Mouse (Mus musculus): ENCODE data around the gene Mfsd12. TPM values are rescaled to one million over a fixed set of nuclear protein-coding genes. Genes with fewer than 3 reads are reported as not detected.
A peak's percentile ranks its signal among the peaks of the same experiment; 100 is the strongest.

Gene Mfsd12
- polyA plus RNA-seq, 1 experiment from 2014 or later, result 9.8 TPM

DNA sequence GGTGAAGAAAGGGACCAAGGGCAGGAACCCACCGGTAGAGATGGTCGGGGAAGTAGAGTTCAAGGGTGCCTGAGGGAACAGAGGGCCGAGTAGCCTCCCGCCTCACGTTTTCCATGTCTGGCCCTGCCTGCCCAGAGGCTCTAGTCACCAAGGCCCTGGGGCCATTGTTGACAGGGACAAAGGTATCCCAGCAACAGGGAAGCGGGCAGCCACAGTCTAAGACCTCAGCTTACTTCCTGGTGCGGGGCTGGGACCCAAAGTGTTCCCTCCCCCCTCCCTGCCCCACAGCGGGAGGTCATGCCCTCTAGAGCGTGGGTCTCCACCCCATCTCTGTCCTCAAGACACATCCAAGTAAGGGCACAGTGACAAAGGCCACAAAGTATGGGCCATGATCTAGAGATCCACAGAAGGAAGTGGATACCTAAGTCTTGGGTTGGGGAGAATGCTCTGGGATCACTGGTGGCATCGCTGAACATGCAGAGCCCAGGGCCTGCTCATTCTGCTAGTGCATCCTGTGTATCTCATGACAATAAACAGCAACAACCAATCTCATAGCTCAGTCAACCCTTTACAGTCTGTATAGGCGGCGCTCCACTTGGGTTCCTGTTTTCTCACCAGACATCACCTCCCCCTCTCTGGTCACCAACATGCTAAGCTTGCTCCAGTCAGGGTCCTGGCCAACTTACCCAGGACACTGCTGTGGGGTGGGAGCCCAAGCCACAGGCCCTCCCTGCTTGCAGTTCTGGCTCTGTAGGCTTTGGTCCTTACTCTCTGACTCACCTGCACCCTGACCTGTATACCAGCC is 8.6 kb downstream of the Mfsd12 start, which contains the start of gene 4930404N11Rik:
4930404N11Rik (minus strand) TSS at position 145 of the 805 bp plus-strand sequence.
- ATAC-seq (ENCODE audit: low read depth), result peak; percentile 16; the same call in 1 of the 2 replicates
- peak within 1 kb of the TSS; percentile 55; the same call in 1 of the 2 replicates for H3K9ac ChIP-seq (ENCODE audit: low read depth, low read length)
- 22% methylated on average over 12 of the region's 12 CpGs for WGBS
- H3K4me2 ChIP-seq (ENCODE audit: low read depth, low read length), result peak within 1 kb of the TSS; percentile 56
- H3K27me3 ChIP-seq (replicated peaks; ENCODE audit: control insufficient read depth, insufficient read depth, low read length), result peaks cover 20% of the 10 kb centered on the region
- peaks cover 57% of the 10 kb centered on the region for H3K36me3 ChIP-seq (ENCODE audit: control insufficient read depth, insufficient read depth, low read length)
- H3K4me1 ChIP-seq (ENCODE audit: control insufficient read depth, insufficient read depth, low read length), result peaks cover 17% of the 10 kb centered on the region
- no peak within 1 kb of the TSS for H3K27ac ChIP-seq (replicated peaks; ENCODE audit: low read depth, low read length)
- H3K4me3 ChIP-seq (ENCODE audit: low read depth, low read length), result peak within 1 kb of the TSS; percentile 35
- H3K9me3 ChIP-seq (ENCODE audit: control insufficient read depth, low read length), result no peaks in the 10 kb centered on the region
- no peak for DNase-seq (ENCODE audit: low spot score)

DNA sequence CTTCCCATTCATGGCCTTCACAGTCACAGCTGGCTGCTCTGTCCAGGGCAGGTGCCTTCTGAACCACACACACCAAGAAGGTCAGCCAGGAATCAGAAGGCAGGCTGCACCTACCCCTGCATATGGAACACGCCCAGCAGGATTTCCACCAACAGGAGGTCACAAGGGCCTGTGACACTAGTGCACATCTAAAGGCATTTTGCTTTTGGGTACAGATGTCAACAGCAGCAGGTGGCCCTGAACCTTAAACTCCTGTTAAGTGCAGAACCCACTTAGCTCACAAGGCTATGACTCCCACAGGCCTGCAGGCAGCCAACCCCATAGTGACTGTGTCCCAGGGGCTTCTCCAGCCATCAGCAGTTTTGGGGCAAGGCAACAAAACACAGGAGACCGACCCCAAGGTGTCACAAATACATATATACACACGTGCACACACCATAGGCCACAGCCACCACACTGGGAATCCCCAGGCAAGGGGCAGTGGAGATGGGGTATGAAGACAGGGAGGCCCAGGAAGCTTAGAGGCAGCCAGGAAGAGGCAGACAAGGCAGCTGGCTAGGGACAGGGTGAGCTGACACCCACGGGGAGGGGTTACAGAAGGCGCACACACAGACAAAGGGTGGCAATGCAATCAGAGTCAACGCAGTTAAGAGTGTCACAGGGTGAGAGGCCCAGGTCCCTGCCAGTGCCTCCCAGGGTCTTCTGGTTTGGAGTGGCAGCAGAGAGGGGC is 9.4 kb downstream of the Mfsd12 start:
- H3K27me3 ChIP-seq (replicated peaks; ENCODE audit: control insufficient read depth, insufficient read depth, low read length), result peaks cover 20% of the 10 kb centered on the region
- ATAC-seq (ENCODE audit: low read depth), result no peak
- 74% methylated on average over 5 of the region's 6 CpGs for WGBS
- no peak for DNase-seq (ENCODE audit: low spot score)
- H3K4me3 ChIP-seq (ENCODE audit: low read depth, low read length), result no peak overlapping the region
- peaks cover 17% of the 10 kb centered on the region for H3K4me1 ChIP-seq (ENCODE audit: control insufficient read depth, insufficient read depth, low read length)
- H3K4me2 ChIP-seq (ENCODE audit: low read depth, low read length), result no peak overlapping the region
- peaks cover 65% of the 10 kb centered on the region for H3K36me3 ChIP-seq (ENCODE audit: control insufficient read depth, insufficient read depth, low read length)
- H3K9me3 ChIP-seq (ENCODE audit: control insufficient read depth, low read length), result no peaks in the 10 kb centered on the region
- no peak overlapping the region for H3K9ac ChIP-seq (ENCODE audit: low read depth, low read length)
- H3K27ac ChIP-seq (replicated peaks; ENCODE audit: low read depth, low read length), result no peak overlapping the region

DNA sequence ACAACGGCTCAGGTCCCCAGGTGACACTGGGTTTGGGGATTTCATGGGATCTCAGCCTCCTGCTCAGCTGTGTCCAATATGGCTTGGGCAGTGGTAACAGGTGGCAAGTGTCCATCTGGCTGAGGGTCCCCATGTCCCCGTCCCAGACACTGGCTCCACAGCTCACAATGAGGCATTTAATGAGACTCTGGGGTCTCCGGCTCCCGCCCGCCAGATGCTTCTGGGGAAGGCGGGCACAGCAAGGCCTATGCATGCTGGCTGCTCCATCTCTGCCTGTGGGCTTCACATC is 9.9 kb downstream of the Mfsd12 start:
- no peak for DNase-seq (ENCODE audit: low spot score)
- H3K27ac ChIP-seq (replicated peaks; ENCODE audit: low read depth, low read length), result no peak overlapping the region
- peaks cover 68% of the 10 kb centered on the region for H3K36me3 ChIP-seq (ENCODE audit: control insufficient read depth, insufficient read depth, low read length)
- ATAC-seq (ENCODE audit: low read depth), result no peak
- WGBS, result 79% methylated on average over 6 of the region's 6 CpGs
- no peak overlapping the region for H3K9ac ChIP-seq (ENCODE audit: low read depth, low read length)
- peaks cover 17% of the 10 kb centered on the region for H3K4me1 ChIP-seq (ENCODE audit: control insufficient read depth, insufficient read depth, low read length)
- no peak overlapping the region for H3K4me2 ChIP-seq (ENCODE audit: low read depth, low read length)
- peaks cover 20% of the 10 kb centered on the region for H3K27me3 ChIP-seq (replicated peaks; ENCODE audit: control insufficient read depth, insufficient read depth, low read length)
- no peaks in the 10 kb centered on the region for H3K9me3 ChIP-seq (ENCODE audit: control insufficient read depth, low read length)
- H3K4me3 ChIP-seq (ENCODE audit: low read depth, low read length), result no peak overlapping the region

DNA sequence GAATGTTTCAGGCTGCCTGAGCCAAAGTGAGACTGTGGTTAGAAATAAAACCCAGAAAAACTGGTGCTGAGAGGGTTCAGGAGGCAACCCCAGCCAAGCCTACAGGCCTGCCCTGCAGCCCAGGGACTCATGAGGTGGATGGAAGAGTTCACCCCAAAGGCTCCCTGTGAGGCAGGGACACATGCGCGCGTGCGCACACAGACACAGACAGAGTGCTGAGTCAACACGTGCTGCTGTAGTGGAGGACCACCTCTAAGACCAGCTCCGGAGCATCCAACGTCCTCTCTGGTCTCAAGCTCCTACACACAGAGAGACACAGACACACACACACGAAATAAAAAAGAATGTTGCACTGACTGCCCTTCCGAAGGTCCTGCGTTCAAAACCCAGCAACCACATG is 18.0 kb downstream of the Mfsd12 start:
- DNase-seq (ENCODE audit: low spot score), result no peak
- 95% methylated on average over 10 of the region's 10 CpGs for WGBS
- Histone ChIP-seq H3K9ac (ENCODE audit: low read depth, low read length) (no peak overlapping the region), H3K4me2 (ENCODE audit: low read depth, low read length) (no peak overlapping the region), H3K9me3 (ENCODE audit: control insufficient read depth, low read length) (no peaks in the 10 kb centered on the region), H3K4me1 (ENCODE audit: control insufficient read depth, insufficient read depth, low read length) (peaks cover 17% of the 10 kb centered on the region), H3K4me3 (ENCODE audit: low read depth, low read length) (no peak overlapping the region), H3K27me3 (replicated peaks; ENCODE audit: control insufficient read depth, insufficient read depth, low read length) (no peaks in the 10 kb centered on the region), H3K27ac (replicated peaks; ENCODE audit: low read depth, low read length) (no peak overlapping the region), H3K36me3 (ENCODE audit: control insufficient read depth, insufficient read depth, low read length) (peaks cover 47% of the 10 kb centered on the region)
- ATAC-seq (ENCODE audit: low read depth), result no peak

DNA sequence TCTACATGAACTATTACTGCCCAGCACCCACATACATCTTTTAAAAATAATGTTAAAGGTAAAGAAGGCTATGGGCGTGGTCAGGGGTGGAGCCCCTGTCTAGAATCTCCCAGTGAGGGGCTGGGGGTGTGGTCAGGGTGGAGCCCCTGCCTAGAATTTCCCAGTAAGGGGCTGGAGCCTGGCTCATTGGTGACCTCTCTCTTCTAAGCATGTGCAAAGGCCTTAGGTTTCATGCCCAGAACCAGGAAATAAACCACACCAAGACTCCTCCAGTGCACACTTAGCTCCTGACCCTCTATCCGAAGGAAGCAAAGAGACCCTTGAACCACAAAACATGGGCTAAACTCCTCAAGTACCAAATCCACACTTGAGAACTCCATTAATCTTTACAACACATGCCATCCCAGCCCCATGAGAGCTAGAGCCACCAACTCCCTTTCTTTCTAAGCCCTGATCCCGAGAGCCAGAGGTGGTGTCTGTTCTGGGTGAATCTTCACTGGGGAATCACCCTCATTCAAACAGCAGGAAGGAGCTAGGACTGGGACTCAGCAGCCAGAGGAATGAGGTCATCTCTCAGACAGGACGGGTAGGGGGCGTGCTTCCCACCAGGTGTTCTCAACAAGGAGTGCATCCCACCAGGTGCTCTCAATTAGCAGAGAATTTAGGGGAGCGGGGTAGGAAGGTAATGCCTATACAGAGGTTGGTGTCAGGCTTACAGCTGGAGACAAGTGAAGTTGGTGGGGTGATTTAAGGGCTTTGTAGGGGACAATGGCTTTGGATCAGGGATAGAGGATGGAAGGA is 19.5 kb downstream of the Mfsd12 start:
- DNase-seq (ENCODE audit: low spot score), result no peak
- Histone ChIP-seq H3K27me3 (replicated peaks; ENCODE audit: control insufficient read depth, insufficient read depth, low read length) (no peaks in the 10 kb centered on the region), H3K36me3 (ENCODE audit: control insufficient read depth, insufficient read depth, low read length) (peaks cover 33% of the 10 kb centered on the region), H3K9me3 (ENCODE audit: control insufficient read depth, low read length) (no peaks in the 10 kb centered on the region), H3K27ac (replicated peaks; ENCODE audit: low read depth, low read length) (no peak overlapping the region), H3K4me3 (ENCODE audit: low read depth, low read length) (peak overlapping the region; percentile 88), H3K9ac (ENCODE audit: low read depth, low read length) (peak overlapping the region; percentile 95), H3K4me2 (ENCODE audit: low read depth, low read length) (peak overlapping the region; percentile 92), H3K4me1 (ENCODE audit: control insufficient read depth, insufficient read depth, low read length) (peaks cover 17% of the 10 kb centered on the region)
- WGBS, result 24% methylated on average over 6 of the region's 6 CpGs
- ATAC-seq (ENCODE audit: low read depth), result no peak

DNA sequence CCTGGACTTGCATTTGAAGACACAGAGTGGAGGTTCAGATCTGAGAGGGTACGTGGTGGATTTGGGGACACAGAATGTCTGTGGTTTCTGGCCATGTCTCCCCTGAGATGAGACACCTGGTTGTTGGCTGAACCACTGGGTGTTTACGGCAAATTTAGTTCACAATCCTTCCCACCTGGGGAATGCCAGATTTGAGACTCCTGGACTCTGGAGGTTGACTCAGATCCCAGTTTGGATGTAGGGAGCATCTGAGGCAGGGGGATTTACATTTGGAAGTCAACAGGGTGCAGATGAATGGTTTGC is 20.0 kb downstream of the Mfsd12 start:
- peaks cover 31% of the 10 kb centered on the region for H3K36me3 ChIP-seq (ENCODE audit: control insufficient read depth, insufficient read depth, low read length)
- ATAC-seq (ENCODE audit: low read depth), result no peak
- 43% methylated on average over 2 of the region's 2 CpGs for WGBS
- peak overlapping the region; percentile 95 for H3K9ac ChIP-seq (ENCODE audit: low read depth, low read length)
- no peak overlapping the region for H3K27ac ChIP-seq (replicated peaks; ENCODE audit: low read depth, low read length)
- no peak for DNase-seq (ENCODE audit: low spot score)
- no peaks in the 10 kb centered on the region for H3K27me3 ChIP-seq (replicated peaks; ENCODE audit: control insufficient read depth, insufficient read depth, low read length)
- peaks cover 17% of the 10 kb centered on the region for H3K4me1 ChIP-seq (ENCODE audit: control insufficient read depth, insufficient read depth, low read length)
- H3K4me3 ChIP-seq (ENCODE audit: low read depth, low read length), result peak overlapping the region; percentile 88
- no peaks in the 10 kb centered on the region for H3K9me3 ChIP-seq (ENCODE audit: control insufficient read depth, low read length)
- peak overlapping the region; percentile 92 for H3K4me2 ChIP-seq (ENCODE audit: low read depth, low read length)

DNA sequence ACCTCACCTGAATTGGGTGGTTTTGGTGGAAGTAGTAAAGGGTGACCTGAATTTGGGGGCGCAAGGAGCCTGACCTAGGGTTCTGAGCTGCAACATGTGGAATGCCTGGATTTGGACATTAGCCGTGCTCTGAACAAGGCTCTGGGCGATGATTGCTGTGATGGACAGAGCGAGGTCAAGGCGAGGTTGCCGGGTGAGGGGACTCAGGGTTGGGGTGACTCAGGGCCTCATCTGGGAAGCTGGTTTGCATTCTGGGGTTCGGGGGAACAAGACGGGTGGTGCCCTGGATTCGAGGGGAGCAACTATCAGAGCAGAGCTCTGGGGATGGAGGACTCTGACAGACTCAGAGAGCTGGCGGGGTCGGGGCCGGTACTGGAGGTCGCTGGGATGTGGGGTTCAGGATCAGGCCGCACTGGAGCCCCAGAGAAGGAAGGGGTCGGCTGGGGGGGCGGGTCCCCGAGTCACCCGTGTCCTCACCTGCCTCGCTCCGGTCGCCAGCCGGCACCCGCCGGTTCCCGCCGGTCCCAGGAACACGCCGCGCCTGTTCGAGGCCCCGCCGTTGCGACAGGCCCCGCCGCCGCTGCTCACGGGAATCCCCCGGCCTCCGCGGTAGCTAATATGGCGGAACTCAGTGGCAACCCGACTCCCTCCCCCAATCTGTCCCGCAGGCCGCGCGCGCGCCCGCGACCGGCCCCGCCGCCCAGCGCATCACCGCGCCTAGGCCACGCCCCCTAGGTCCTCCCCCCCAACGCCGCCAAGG is 20.7 kb downstream of the Mfsd12 start, which contains the start of gene Fzr1:
Fzr1 (minus strand) TSS at position 724 of the 760 bp plus-strand sequence.
- DNase-seq (ENCODE audit: low spot score) (no peak), ATAC-seq (ENCODE audit: low read depth) (peak; percentile 10)
- peak within 1 kb of the TSS; percentile 95 for H3K9ac ChIP-seq (ENCODE audit: low read depth, low read length)
- H3K27ac ChIP-seq (replicated peaks; ENCODE audit: low read depth, low read length), result peak within 1 kb of the TSS; percentile 74
- H3K9me3 ChIP-seq (ENCODE audit: control insufficient read depth, low read length), result no peaks in the 10 kb centered on the region
- WGBS, result 0% methylated on average over 32 of the region's 59 CpGs
- H3K4me3 ChIP-seq (ENCODE audit: low read depth, low read length), result peak within 1 kb of the TSS; percentile 88
- peaks cover 25% of the 10 kb centered on the region for H3K36me3 ChIP-seq (ENCODE audit: control insufficient read depth, insufficient read depth, low read length)
- no peaks in the 10 kb centered on the region for H3K27me3 ChIP-seq (replicated peaks; ENCODE audit: control insufficient read depth, insufficient read depth, low read length)
- H3K4me2 ChIP-seq (ENCODE audit: low read depth, low read length), result peak within 1 kb of the TSS; percentile 92
- peaks cover 17% of the 10 kb centered on the region for H3K4me1 ChIP-seq (ENCODE audit: control insufficient read depth, insufficient read depth, low read length)
